20 mouse cellular contexts compared by ENCODE assay signal in genomic region chr17:27804156-27804690, GRCm38 (mm10). TPM values are rescaled to one million over a fixed set of nuclear protein-coding genes. Genes with fewer than 3 reads are reported as not detected.
DNase-seq lines count a peak whose midpoint lies in the region; ATAC-seq and TF ChIP-seq lines count a peak whose summit lies in the region.
"Had no signal": no experiment of that assay in that cellular context is flagged by ENCODE, and none has a peak within 500 bp of the region (broad histone marks: within the 10 kb centered on the region; RNA-seq: fewer than 3 reads in every experiment).

No protein-coding gene starts in this region.

- no peak overlapping the region for H3K9ac ChIP-seq in liver, embryonic 12.5 days
- H3K9ac ChIP-seq in liver, embryonic 11.5 days (ENCODE audit: low read depth, low read length), result no peak overlapping the region
- H3K9ac ChIP-seq in lung, embryonic 16.5 days (ENCODE audit: low read length), result no peak overlapping the region
- H3K9ac ChIP-seq: forebrain, embryonic 13.5 days; forebrain, postnatal 0 days; heart, embryonic 15.5 days; hindbrain, embryonic 13.5 days had no signal

- DNase-seq in adrenal gland, adult (ENCODE audit: inconsistent age in 2 of 2, low spot score in 1 of 2), result peak; percentile 75 to 76
- no peak for DNase-seq in adrenal gland, postnatal 25 days
- no peak for DNase-seq in gastrocnemius, adult 2 months
- no peak for DNase-seq in gastrocnemius, postnatal 10 days
- DNase-seq in liver, embryonic 11.5 days (ENCODE audit: low spot score), result no peak
- DNase-seq in lung, postnatal 4 days, result no peak
- DNase-seq: B cell, adult 2 months; forebrain, postnatal 0 days; gastrocnemius, postnatal 36 days; heart, adult 11 months; heart, postnatal 14 days had no signal

- intact Hi-C loops in gastrocnemius, adult 2 months (cut with DNase I), result no loop called here

- H3K27me3 ChIP-seq in liver, embryonic 12.5 days (replicated peaks), result no peaks in the 10 kb centered on the region
- H3K27me3 ChIP-seq in liver, embryonic 11.5 days (replicated peaks; ENCODE audit: control insufficient read depth, insufficient read depth, low read length), result no peaks in the 10 kb centered on the region
- no peaks in the 10 kb centered on the region for H3K27me3 ChIP-seq in lung, embryonic 16.5 days (ENCODE audit: control insufficient read depth, insufficient read depth, low read depth, low read length)
- H3K27me3 ChIP-seq: forebrain, embryonic 13.5 days; heart, embryonic 15.5 days; hindbrain, embryonic 13.5 days had no signal

- no peak overlapping the region for H3K4me2 ChIP-seq in liver, embryonic 12.5 days
- no peak overlapping the region for H3K4me2 ChIP-seq in liver, embryonic 11.5 days
- no peak overlapping the region for H3K4me2 ChIP-seq in lung, embryonic 16.5 days (ENCODE audit: low read depth, low read length)
- H3K4me2 ChIP-seq: forebrain, embryonic 13.5 days; heart, embryonic 15.5 days; hindbrain, embryonic 13.5 days had no signal

- 76% methylated on average over 7 of the region's 7 CpGs for WGBS in liver, embryonic 12.5 days (ENCODE audit: insufficient replicate concordance)
- WGBS in liver, embryonic 11.5 days, result 79% methylated on average over 7 of the region's 7 CpGs
- WGBS in lung, embryonic 16.5 days, result 60% methylated on average over 7 of the region's 7 CpGs

- H3K27ac ChIP-seq in gastrocnemius, adult 2 months, result peak overlapping the region; percentile 77
- 0 out of 2 replicates have a peak overlapping the region, but pooled peaks have one; percentile 3 for H3K27ac ChIP-seq in liver, embryonic 12.5 days
- H3K27ac ChIP-seq in liver, embryonic 11.5 days (ENCODE audit: low read depth, low read length), result no peak overlapping the region
- peak overlapping the region; percentile 44 for H3K27ac ChIP-seq in lung, embryonic 16.5 days (ENCODE audit: low read length)
- H3K27ac ChIP-seq: embryonic facial prominence, embryonic 10.5 days; forebrain, embryonic 13.5 days; heart, embryonic 10.5 days; heart, embryonic 15.5 days; hindbrain, embryonic 13.5 days; hindbrain, postnatal 0 days had no signal

- H3K4me1 ChIP-seq in liver, embryonic 12.5 days, result peaks cover 72% of the 10 kb centered on the region
- H3K4me1 ChIP-seq in liver, embryonic 11.5 days (replicated peaks; ENCODE audit: control insufficient read depth, insufficient read depth, low read length), result peaks cover 35% of the 10 kb centered on the region
- peaks cover 22% of the 10 kb centered on the region for H3K4me1 ChIP-seq in lung, embryonic 16.5 days (replicated peaks; ENCODE audit: control insufficient read depth, insufficient read depth, low read length)

- no peak for TF ChIP-seq CTCF in gastrocnemius, adult 2 months (IDR thresholded peaks at IDR 0.05)

- peaks cover 6% of the 10 kb centered on the region; the same call in 1 of the 2 replicates for H3K36me3 ChIP-seq in liver, embryonic 12.5 days
- H3K36me3 ChIP-seq in liver, embryonic 11.5 days (ENCODE audit: control insufficient read depth, insufficient read depth, low read length), result no peaks in the 10 kb centered on the region
- no peaks in the 10 kb centered on the region for H3K36me3 ChIP-seq in lung, embryonic 16.5 days (ENCODE audit: control insufficient read depth, insufficient read depth, low read length)
- H3K36me3 ChIP-seq: embryonic facial prominence, embryonic 10.5 days; heart, embryonic 10.5 days; heart, embryonic 15.5 days; hindbrain, embryonic 13.5 days had no signal

- no peak for ATAC-seq in liver, embryonic 12.5 days
- no peak for ATAC-seq in liver, embryonic 11.5 days (replicated peaks; ENCODE audit: low FRiP score)
- ATAC-seq in lung, embryonic 16.5 days (ENCODE audit: low read depth), result peak; percentile 32; the same call in 1 of the 2 replicates
- ATAC-seq: CD4-positive, CD25-positive, alpha-beta regulatory T cell, adult 4 months; forebrain, embryonic 13.5 days; forebrain, postnatal 0 days; hindbrain, postnatal 0 days had no signal

- H3K9me3 ChIP-seq in liver, embryonic 12.5 days (replicated peaks), result no peaks in the 10 kb centered on the region; the same call in 1 of the 2 replicates
- H3K9me3 ChIP-seq in liver, embryonic 11.5 days (ENCODE audit: control insufficient read depth, low read length), result no peaks in the 10 kb centered on the region
- no peaks in the 10 kb centered on the region for H3K9me3 ChIP-seq in lung, embryonic 16.5 days (ENCODE audit: control insufficient read depth, low read length)
- H3K9me3 ChIP-seq: embryonic facial prominence, embryonic 10.5 days; forebrain, embryonic 13.5 days; heart, embryonic 10.5 days; heart, embryonic 15.5 days; hindbrain, embryonic 13.5 days had no signal

- no peak overlapping the region for H3K4me3 ChIP-seq in gastrocnemius, adult 2 months
- H3K4me3 ChIP-seq in liver, embryonic 12.5 days, result no peak overlapping the region
- H3K4me3 ChIP-seq in liver, embryonic 11.5 days (ENCODE audit: low read depth, low read length), result no peak overlapping the region
- H3K4me3 ChIP-seq in lung, embryonic 16.5 days (ENCODE audit: low read length), result no peak overlapping the region
- H3K4me3 ChIP-seq: embryonic facial prominence, embryonic 10.5 days; forebrain, embryonic 13.5 days; heart, embryonic 10.5 days; heart, embryonic 15.5 days; hindbrain, embryonic 13.5 days had no signal

RNA-seq across cellular contexts. Expression of gene D17Wsu92e, which starts 16.2 kb away (rescaled TPM):
- total RNA-seq in adrenal gland, postnatal 25 days (2021), result 170 and 180 TPM in 2 replicates
- total RNA-seq in gastrocnemius, adult 2 months (2021), result 100 to 1,000 TPM; 182 to 201 TPM
- 10 to 100 TPM; 76.7 to 78.6 TPM for total RNA-seq in gastrocnemius, postnatal 10 days (2021)
- 17.1 and 19.5 TPM in 2 replicates for polyA plus RNA-seq in liver, embryonic 12.5 days (2016; fragmentation: Nextera tagmentation; extraction: Ambion mirVana)
- polyA plus RNA-seq in liver, embryonic 11.5 days (2014; fragmentation: Nextera tagmentation; extraction: Ambion mirVana), result 19.2 and 22.7 TPM in 2 replicates
- polyA plus RNA-seq in lung, embryonic 16.5 days (2015; fragmentation: Nextera tagmentation; extraction: Ambion mirVana), result 14.6 and 16.9 TPM in 2 replicates

RNA-seq across cellular contexts. Expression of gene Snrpc, which starts 33.7 kb away (rescaled TPM):
- 86.4 and 87.9 TPM in 2 replicates for total RNA-seq in adrenal gland, postnatal 25 days (2021)
- total RNA-seq in gastrocnemius, adult 2 months (2021), result 10 to 100 TPM; 68.3 to 71.2 TPM
- total RNA-seq in gastrocnemius, postnatal 10 days (2021), result 10 to 100 TPM; 93.1 to 94.1 TPM
- 200 and 212 TPM in 2 replicates for polyA plus RNA-seq in liver, embryonic 12.5 days (2016; fragmentation: Nextera tagmentation; extraction: Ambion mirVana)
- polyA plus RNA-seq in liver, embryonic 11.5 days (2014; fragmentation: Nextera tagmentation; extraction: Ambion mirVana), result 305 and 315 TPM in 2 replicates
- 296 and 313 TPM in 2 replicates for polyA plus RNA-seq in lung, embryonic 16.5 days (2015; fragmentation: Nextera tagmentation; extraction: Ambion mirVana)

RNA-seq across cellular contexts. Expression of gene Uhrf1bp1, which starts 52.0 kb away (rescaled TPM):
- total RNA-seq in adrenal gland, postnatal 25 days (2021), result 31.7 and 32.3 TPM in 2 replicates
- total RNA-seq in gastrocnemius, adult 2 months (2021), result 10 to 100 TPM; 25.9 to 26.0 TPM
- total RNA-seq in gastrocnemius, postnatal 10 days (2021), result 10 to 100 TPM; 15.0 to 20.4 TPM
- polyA plus RNA-seq in liver, embryonic 12.5 days (2016; fragmentation: Nextera tagmentation; extraction: Ambion mirVana), result 4.5 and 5.0 TPM in 2 replicates
- polyA plus RNA-seq in liver, embryonic 11.5 days (2014; fragmentation: Nextera tagmentation; extraction: Ambion mirVana), result 9.2 and 9.4 TPM in 2 replicates
- polyA plus RNA-seq in lung, embryonic 16.5 days (2015; fragmentation: Nextera tagmentation; extraction: Ambion mirVana), result 3.7 and 4.6 TPM in 2 replicates

Comparison
In these comparisons a context has a peak if more than half of its experiments do, and no peak if none do; other contexts are left out.
1. DNase-seq: peak in adrenal gland, adult (2 of 2); none in adrenal gland, postnatal 25 days (single experiment), gastrocnemius, adult 2 months (single experiment), gastrocnemius, postnatal 10 days (single experiment), liver, embryonic 11.5 days (single experiment) and lung, postnatal 4 days (0 of 2).